Mouse (Mus musculus): ENCODE results near the gene Grin1. TPM values are rescaled to one million over a fixed set of nuclear protein-coding genes. Genes with fewer than 3 reads are reported as not detected.

Gene Grin1
- polyA plus RNA-seq, 2 experiments, result 0.02 to 0.06 TPM

DNA sequence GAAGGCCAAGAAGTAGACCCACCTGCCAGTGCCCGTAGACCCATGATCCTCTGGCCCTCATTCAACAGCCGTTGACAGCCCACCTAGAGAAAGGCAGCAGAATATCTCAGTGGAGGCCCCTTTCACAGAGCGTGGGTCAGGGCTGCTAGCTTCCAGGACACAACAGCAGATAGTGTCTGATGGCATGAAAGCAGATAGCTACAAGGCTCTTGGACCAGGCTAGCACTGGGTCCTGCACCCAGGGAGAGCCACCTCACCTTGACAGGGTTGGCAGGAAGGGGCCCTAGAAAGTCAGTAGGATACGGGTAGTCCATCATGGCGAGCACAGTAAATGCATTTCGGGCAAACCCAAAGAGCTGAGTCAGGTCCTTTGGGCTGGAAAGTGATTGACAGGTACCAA is 35.2 kb upstream of the Grin1 start:
- 69% methylated on average over 6 of the region's 6 CpGs for WGBS (ENCODE audit: insufficient replicate concordance)
- no peak for DNase-seq (ENCODE audit: low read depth in 3 of 3, low spot score in 3 of 3)
- Histone ChIP-seq H3K27ac (no peak overlapping the region), H3K27me3 (ENCODE audit: control insufficient read depth, insufficient read depth, low read length) (no peaks in the 10 kb centered on the region), H3K4me2 (ENCODE audit: low read depth) (no peak overlapping the region), H3K4me3 (ENCODE audit: insufficient read depth in 1 of 2, low read depth in 2 of 2, low read length in 2 of 2) (no peak overlapping the region), H3K9me3 (ENCODE audit: control insufficient read depth, low read length) (no peaks in the 10 kb centered on the region), H3K4me1 (replicated peaks; ENCODE audit: control insufficient read depth in 2 of 2, insufficient read depth in 2 of 2, low read length in 1 of 2) (peaks cover 8 to 16% of the 10 kb centered on the region in 2 experiments; a peak in 3 of 4 replicates), H3K9ac (replicated peaks) (no peak overlapping the region), H3K36me3 (replicated peaks; ENCODE audit: control insufficient read depth, insufficient read depth, low read depth) (peaks cover 13% of the 10 kb centered on the region)
- TF ChIP-seq CTCF (IDR thresholded peaks at IDR 0.05; ENCODE audit: low read depth), result no peak
- TF ChIP-seq EP300 (IDR thresholded peaks at IDR 0.05; ENCODE audit: low read depth), result no peak
- no peak for ATAC-seq (ENCODE audit: insufficient read depth)

GRCm38 (mm10) chr2:25350701-25351100 is 31.7 kb upstream of the Grin1 start:
- DNase-seq (ENCODE audit: low read depth in 3 of 3, low spot score in 3 of 3), result no peak
- TF ChIP-seq CTCF (IDR thresholded peaks at IDR 0.05; ENCODE audit: low read depth) (no peak), EP300 (IDR thresholded peaks at IDR 0.05; ENCODE audit: low read depth) (no peak)
- Histone ChIP-seq H3K9ac (replicated peaks) (no peak overlapping the region), H3K9me3 (ENCODE audit: control insufficient read depth, low read length) (no peaks in the 10 kb centered on the region), H3K36me3 (replicated peaks; ENCODE audit: control insufficient read depth, insufficient read depth, low read depth) (peaks cover 33% of the 10 kb centered on the region), H3K4me2 (ENCODE audit: low read depth) (no peak overlapping the region), H3K27ac (no peak overlapping the region), H3K4me1 (replicated peaks; ENCODE audit: control insufficient read depth in 2 of 2, insufficient read depth in 2 of 2, low read length in 1 of 2) (peaks cover 2 to 5% of the 10 kb centered on the region in 2 experiments; a peak in 3 of 4 replicates), H3K4me3 (ENCODE audit: insufficient read depth in 1 of 2, low read depth in 2 of 2, low read length in 2 of 2) (no peak overlapping the region), H3K27me3 (ENCODE audit: control insufficient read depth, insufficient read depth, low read length) (no peaks in the 10 kb centered on the region)
- ATAC-seq (ENCODE audit: insufficient read depth), result no peak
- WGBS (ENCODE audit: insufficient replicate concordance), result 80% methylated on average over 3 of the region's 3 CpGs

DNA sequence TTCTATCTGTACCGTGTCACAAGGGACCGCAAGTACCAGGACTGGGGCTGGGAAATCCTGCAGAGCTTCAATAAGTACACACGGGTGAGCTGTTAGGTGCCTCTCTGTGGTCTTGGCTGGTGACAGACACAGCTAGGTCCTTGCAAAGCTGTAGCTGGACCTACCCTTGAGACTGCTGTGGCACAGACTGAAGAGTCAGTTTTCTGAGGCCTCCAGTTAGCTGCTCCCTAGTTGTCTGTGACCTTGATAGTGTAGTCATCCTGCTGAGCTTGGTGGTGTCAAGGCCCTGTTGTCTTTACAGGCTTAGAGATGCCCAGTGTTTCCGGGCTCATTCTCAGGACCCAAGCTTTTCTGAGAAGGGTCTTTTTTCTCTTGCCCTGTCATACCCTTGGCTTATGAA is 30.5 kb upstream of the Grin1 start:
- no peaks in the 10 kb centered on the region for H3K4me1 ChIP-seq (replicated peaks; ENCODE audit: control insufficient read depth in 2 of 2, insufficient read depth in 2 of 2, low read length in 1 of 2)
- no peaks in the 10 kb centered on the region for H3K27me3 ChIP-seq (ENCODE audit: control insufficient read depth, insufficient read depth, low read length)
- no peak for DNase-seq (ENCODE audit: low read depth in 3 of 3, low spot score in 3 of 3)
- no peak overlapping the region for H3K27ac ChIP-seq
- no peaks in the 10 kb centered on the region for H3K9me3 ChIP-seq (ENCODE audit: control insufficient read depth, low read length)
- H3K36me3 ChIP-seq (replicated peaks; ENCODE audit: control insufficient read depth, insufficient read depth, low read depth), result peaks cover 43% of the 10 kb centered on the region
- no peak for ATAC-seq (ENCODE audit: insufficient read depth)
- H3K4me3 ChIP-seq (ENCODE audit: insufficient read depth in 1 of 2, low read depth in 2 of 2, low read length in 2 of 2), result no peak overlapping the region
- no peak overlapping the region for H3K4me2 ChIP-seq (ENCODE audit: low read depth)
- no peak overlapping the region for H3K9ac ChIP-seq (replicated peaks)
- WGBS (ENCODE audit: insufficient replicate concordance), result 78% methylated on average over 4 of the region's 4 CpGs
- TF ChIP-seq EP300 (IDR thresholded peaks at IDR 0.05; ENCODE audit: low read depth) (no peak), CTCF (IDR thresholded peaks at IDR 0.05; ENCODE audit: low read depth) (no peak)

DNA sequence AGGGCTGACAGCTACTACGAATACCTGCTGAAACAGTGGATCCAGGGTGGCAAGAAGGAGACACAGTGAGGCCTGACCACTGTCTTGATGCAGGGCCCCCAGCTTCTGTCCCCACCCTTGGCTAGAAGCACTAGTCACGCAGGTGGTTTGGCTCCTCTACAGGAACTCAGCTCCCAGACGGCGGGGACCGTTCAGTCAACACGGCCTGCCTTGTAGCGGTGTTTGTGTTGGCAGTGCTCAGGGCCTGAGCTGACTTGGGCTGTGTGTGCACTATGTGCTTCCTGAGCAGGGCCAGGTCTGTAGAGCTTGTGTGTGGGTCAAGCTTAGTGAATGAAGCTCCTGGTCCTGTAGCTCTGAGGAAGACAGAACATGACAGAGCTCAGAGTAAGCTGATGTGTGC is 29.2 kb upstream of the Grin1 start:
- no peak for ATAC-seq (ENCODE audit: insufficient read depth)
- TF ChIP-seq CTCF (IDR thresholded peaks at IDR 0.05; ENCODE audit: low read depth) (no peak), EP300 (IDR thresholded peaks at IDR 0.05; ENCODE audit: low read depth) (no peak)
- H3K36me3 ChIP-seq (replicated peaks; ENCODE audit: control insufficient read depth, insufficient read depth, low read depth), result peaks cover 53% of the 10 kb centered on the region

GRCm38 (mm10) chr2:25338303-25338702 is 19.3 kb upstream of the Grin1 start:
- 86% methylated on average over 6 of the region's 6 CpGs for WGBS (ENCODE audit: insufficient replicate concordance)
- no peak for DNase-seq (ENCODE audit: low read depth in 3 of 3, low spot score in 3 of 3)
- no peak for TF ChIP-seq CTCF (IDR thresholded peaks at IDR 0.05; ENCODE audit: low read depth)
- no peak for TF ChIP-seq EP300 (IDR thresholded peaks at IDR 0.05; ENCODE audit: low read depth)
- no peak overlapping the region for H3K4me2 ChIP-seq (ENCODE audit: low read depth)
- H3K36me3 ChIP-seq (replicated peaks; ENCODE audit: control insufficient read depth, insufficient read depth, low read depth), result peaks cover 33% of the 10 kb centered on the region
- ATAC-seq (ENCODE audit: insufficient read depth), result no peak
- peaks cover 4 to 5% of the 10 kb centered on the region in 2 experiments for H3K4me1 ChIP-seq (replicated peaks; ENCODE audit: control insufficient read depth in 2 of 2, insufficient read depth in 2 of 2, low read length in 1 of 2)
- H3K27me3 ChIP-seq (ENCODE audit: control insufficient read depth, insufficient read depth, low read length), result no peaks in the 10 kb centered on the region
- no peak overlapping the region for H3K4me3 ChIP-seq (ENCODE audit: insufficient read depth in 1 of 2, low read depth in 2 of 2, low read length in 2 of 2)
- H3K9me3 ChIP-seq (ENCODE audit: control insufficient read depth, low read length), result no peaks in the 10 kb centered on the region
- no peak overlapping the region for H3K9ac ChIP-seq (replicated peaks)
- no peak overlapping the region for H3K27ac ChIP-seq

More for the DNA sequence above, 29.2 kb upstream of the Grin1 start:
- H3K4me1 ChIP-seq (replicated peaks; ENCODE audit: control insufficient read depth in 2 of 2, insufficient read depth in 2 of 2, low read length in 1 of 2), result no peaks in the 10 kb centered on the region
- H3K27ac ChIP-seq, result no peak overlapping the region
- no peaks in the 10 kb centered on the region for H3K9me3 ChIP-seq (ENCODE audit: control insufficient read depth, low read length)
- no peak overlapping the region for H3K4me2 ChIP-seq (ENCODE audit: low read depth)
- no peak for DNase-seq (ENCODE audit: low read depth in 3 of 3, low spot score in 3 of 3)
- 82% methylated on average over 7 of the region's 7 CpGs for WGBS (ENCODE audit: insufficient replicate concordance)
- no peaks in the 10 kb centered on the region for H3K27me3 ChIP-seq (ENCODE audit: control insufficient read depth, insufficient read depth, low read length)
- H3K4me3 ChIP-seq (ENCODE audit: insufficient read depth in 1 of 2, low read depth in 2 of 2, low read length in 2 of 2), result no peak overlapping the region
- no peak overlapping the region for H3K9ac ChIP-seq (replicated peaks)

Data from liver, embryonic 14.5 days (tissue).